In genomic region chr6:58216119-58216518, GRCm38 (mm10) we compare ENCODE assay signal across 34 mouse cellular contexts. TPM values are rescaled to one million over a fixed set of nuclear protein-coding genes. Genes with fewer than 3 reads are reported as not detected.
A peak's percentile ranks its signal among the peaks of the same experiment; 100 is the strongest.
DNase-seq lines count a peak whose midpoint lies in the region; ATAC-seq and TF ChIP-seq lines count a peak whose summit lies in the region.
"Had no signal": no experiment of that assay in that cellular context is flagged by ENCODE, and none has a peak within 500 bp of the region (broad histone marks: within the 10 kb centered on the region; RNA-seq: fewer than 3 reads in every experiment).

No protein-coding gene starts in this region.

- no peak for ATAC-seq in forebrain, postnatal 0 days
- ATAC-seq: Patski had no signal

- H3K4me3 ChIP-seq in forebrain, postnatal 0 days (ENCODE audit: low read depth, low read length): no peak overlapping the region
- no peak overlapping the region for H3K4me3 ChIP-seq in forebrain, embryonic 10.5 days
- H3K4me3 ChIP-seq in gastrocnemius, adult 2 months: no peak overlapping the region
- H3K4me3 ChIP-seq: embryonic facial prominence, embryonic 12.5 days; forebrain, embryonic 12.5 days; heart, embryonic 13.5 days; liver, embryonic 13.5 days had no signal

- H3K27me3 ChIP-seq in forebrain, postnatal 0 days (ENCODE audit: insufficient read depth, low read length): no peaks in the 10 kb centered on the region
- no peaks in the 10 kb centered on the region for H3K27me3 ChIP-seq in forebrain, embryonic 10.5 days (ENCODE audit: poor library complexity, severe bottlenecking)
- H3K27me3 ChIP-seq: embryonic facial prominence, embryonic 12.5 days; forebrain, embryonic 12.5 days; heart, embryonic 13.5 days; liver, embryonic 13.5 days; Patski had no signal

- no peaks in the 10 kb centered on the region for H3K36me3 ChIP-seq in forebrain, postnatal 0 days (ENCODE audit: insufficient read depth)
- H3K36me3 ChIP-seq in forebrain, embryonic 10.5 days (replicated peaks): no peaks in the 10 kb centered on the region
- H3K36me3 ChIP-seq: embryonic facial prominence, embryonic 12.5 days; forebrain, embryonic 12.5 days; heart, embryonic 13.5 days; liver, embryonic 13.5 days had no signal

- no peaks in the 10 kb centered on the region for H3K4me1 ChIP-seq in forebrain, postnatal 0 days (ENCODE audit: insufficient read depth)
- no peaks in the 10 kb centered on the region for H3K4me1 ChIP-seq in forebrain, embryonic 10.5 days
- H3K4me1 ChIP-seq: embryonic facial prominence, embryonic 12.5 days; forebrain, embryonic 12.5 days; heart, embryonic 13.5 days; liver, embryonic 13.5 days had no signal

- intact Hi-C loops in left cerebral cortex, postnatal 14 days (cut with DNase I): loop anchor here (10.0 kb wide), 1 partner anchor 1411 kb away; no protein-coding TSS in a partner anchor
- intact Hi-C loops in left cerebral cortex, postnatal 36 days (cut with DNase I): loop anchor here (10.0 kb wide), 1 partner anchor 1411 kb away; no protein-coding TSS in a partner anchor
- intact Hi-C loops in gastrocnemius, adult 2 months (cut with DNase I): no loop called here

- no peak overlapping the region for H3K9ac ChIP-seq in forebrain, postnatal 0 days
- H3K9ac ChIP-seq: embryonic facial prominence, embryonic 12.5 days; forebrain, embryonic 12.5 days; heart, embryonic 13.5 days; liver, embryonic 13.5 days had no signal

- 72% methylated on average over 2 of the region's 2 CpGs for WGBS in forebrain, postnatal 0 days
- 80% methylated on average over 2 of the region's 2 CpGs for WGBS in forebrain, embryonic 10.5 days

- DNase-seq in forebrain, postnatal 0 days: peak; percentile 25
- DNase-seq in forebrain, embryonic 10.5 days (ENCODE audit: extremely low spot score, low spot score): no peak
- peak; percentile 5 to 8 for DNase-seq in left cerebral cortex, postnatal 14 days (ENCODE audit: low spot score in 2 of 2)
- no peak for DNase-seq in left cerebral cortex, postnatal 36 days (ENCODE audit: low spot score in 2 of 2)
- peak; percentile 6 to 16 for DNase-seq in right cerebral cortex, adult 2 months (ENCODE audit: low spot score in 2 of 2)
- no peak for DNase-seq in right cerebral cortex, postnatal 25 days
- no peak for DNase-seq in gastrocnemius, adult 2 months
- DNase-seq: cerebellum, adult 2 months; cerebellum, postnatal 25 days; gastrocnemius, postnatal 10 days; heart, adult 11 months; heart, postnatal 14 days; kidney, adult 8-10 months; kidney, postnatal 10 days; liver, embryonic 13.5 days; lung, adult 2 months; lung, postnatal 4 days; thymus, adult 2 months; thymus, postnatal 4 days had no signal

- no peak overlapping the region for H3K27ac ChIP-seq in forebrain, postnatal 0 days (ENCODE audit: low read depth, low read length)
- H3K27ac ChIP-seq in forebrain, embryonic 10.5 days: no peak overlapping the region
- no peak overlapping the region for H3K27ac ChIP-seq in gastrocnemius, adult 2 months
- H3K27ac ChIP-seq: embryonic facial prominence, embryonic 12.5 days; forebrain, embryonic 12.5 days; heart, embryonic 13.5 days; liver, embryonic 13.5 days had no signal

- H3K9me3 ChIP-seq in forebrain, postnatal 0 days (ENCODE audit: low read length): no peaks in the 10 kb centered on the region
- H3K9me3 ChIP-seq in forebrain, embryonic 10.5 days: no peaks in the 10 kb centered on the region
- H3K9me3 ChIP-seq: embryonic facial prominence, embryonic 12.5 days; forebrain, embryonic 12.5 days; heart, embryonic 13.5 days; liver, embryonic 13.5 days had no signal

- no peak overlapping the region for H3K4me2 ChIP-seq in forebrain, postnatal 0 days (ENCODE audit: low read depth)
- H3K4me2 ChIP-seq: embryonic facial prominence, embryonic 12.5 days; forebrain, embryonic 12.5 days; heart, embryonic 13.5 days; liver, embryonic 13.5 days had no signal

- TF ChIP-seq CTCF in forebrain, postnatal 0 days (IDR thresholded peaks at IDR 0.05; ENCODE audit: low read depth): peak; percentile 22; the same call in 1 of the 2 replicates
- TF ChIP-seq CTCF in gastrocnemius, adult 2 months (IDR thresholded peaks at IDR 0.05): no peak

RNA-seq across cellular contexts. Expression of gene Vmn1r27, which starts 2.5 kb away (rescaled TPM):
- total RNA-seq in forebrain, postnatal 0 days (2014; rRNA removed): not detected in 2 replicates
- polyA plus RNA-seq in forebrain, postnatal 0 days (2015; fragmentation: Nextera tagmentation; extraction: Ambion mirVana): not detected in 2 replicates
- not detected in 2 replicates for polyA plus RNA-seq in forebrain, embryonic 10.5 days (2016; fragmentation: Nextera tagmentation; extraction: Ambion mirVana)
- total RNA-seq in left cerebral cortex, postnatal 14 days (2021): not detected
- not detected for total RNA-seq in left cerebral cortex, postnatal 36 days (2021)
- not detected for total RNA-seq in gastrocnemius, adult 2 months (2021)
- total RNA-seq: adrenal gland, adult 18-20 months; ES-E14; gastrocnemius, postnatal 10 days; heart, postnatal 14 days; layer of hippocampus, postnatal 25 days; left cerebral cortex, postnatal 25 days; megakaryocyte-erythroid progenitor cell, adult 5-6 weeks had no signal
- polyA plus RNA-seq: cerebellum, adult 2 months; embryonic facial prominence, embryonic 12.5 days; forebrain, embryonic 12.5 days; frontal cortex, adult 2 months; heart, embryonic 13.5 days; hindbrain, embryonic 11.5 days; limb, embryonic 14.5 days; liver, embryonic 13.5 days; lung, adult 2 months; Patski; small intestine, adult 2 months; stomach, embryonic 16.5 days; thymus, adult 2 months had no signal

RNA-seq across cellular contexts. Expression of gene Vmn1r28, which starts 45.7 kb away (rescaled TPM):
- not detected in 2 replicates for total RNA-seq in forebrain, postnatal 0 days (2014; rRNA removed)
- polyA plus RNA-seq in forebrain, postnatal 0 days (2015; fragmentation: Nextera tagmentation; extraction: Ambion mirVana): not detected in 2 replicates
- polyA plus RNA-seq in forebrain, embryonic 10.5 days (2016; fragmentation: Nextera tagmentation; extraction: Ambion mirVana): not detected in 2 replicates
- not detected for total RNA-seq in left cerebral cortex, postnatal 14 days (2021)
- total RNA-seq in left cerebral cortex, postnatal 36 days (2021): not detected
- total RNA-seq in gastrocnemius, adult 2 months (2021): not detected
- total RNA-seq: adrenal gland, adult 18-20 months; ES-E14; gastrocnemius, postnatal 10 days; heart, postnatal 14 days; layer of hippocampus, postnatal 25 days; left cerebral cortex, postnatal 25 days; megakaryocyte-erythroid progenitor cell, adult 5-6 weeks; neutrophil, adult 5-6 weeks had no signal
- polyA plus RNA-seq: cerebellum, adult 2 months; embryonic facial prominence, embryonic 12.5 days; forebrain, embryonic 12.5 days; frontal cortex, adult 2 months; heart, embryonic 13.5 days; hindbrain, embryonic 11.5 days; limb, embryonic 14.5 days; liver, embryonic 13.5 days; lung, adult 2 months; Patski; small intestine, adult 2 months; stomach, embryonic 16.5 days; thymus, adult 2 months had no signal

Comparison
In these comparisons a context has a peak if more than half of its experiments do, and no peak if none do; other contexts are left out.
1. DNase-seq: peak in forebrain, postnatal 0 days (single experiment), left cerebral cortex, postnatal 14 days (2 of 2) and right cerebral cortex, adult 2 months (2 of 2); none in forebrain, embryonic 10.5 days (single experiment), left cerebral cortex, postnatal 36 days (0 of 2), right cerebral cortex, postnatal 25 days (single experiment) and gastrocnemius, adult 2 months (single experiment).